Mouse (Mus musculus) large intestine, adult 2 months (tissue): ENCODE data around the gene Hbb-bt. TPM values are rescaled to one million over a fixed set of nuclear protein-coding genes. Genes with fewer than 3 reads are reported as not detected.
"Not testable (repeated sequence)": the region's sequence is repeated elsewhere in the genome, so short reads cannot be mapped to it uniquely, and the experiment has no call there.

Experiments
- DNase-seq: peaks from one replicate; pipeline ENCODE4 v3.0.0-alpha.2; 2012; ENCODE audit warnings: low read depth, low spot score
- WGBS: fragments of 180-500 bp; shearing (Covaris S2); methylation state at CpG from one replicate; pipeline ENCODE4 v1.1.7; 2018; 5-methylcytosine and 5-hydroxymethylcytosine counted together
- polyA plus RNA-seq: library from polyadenylated mRNA; depleted of rRNA; stranded (reverse); fragments of >200 nt; gene quantifications from 2 replicates; pipeline ENCODE4 v1.2.3, GENCODE M21; 2012; rRNA removed

The Hbb-bt gene
- polyA plus RNA-seq, 1 experiment = 7.5 TPM

DNA sequence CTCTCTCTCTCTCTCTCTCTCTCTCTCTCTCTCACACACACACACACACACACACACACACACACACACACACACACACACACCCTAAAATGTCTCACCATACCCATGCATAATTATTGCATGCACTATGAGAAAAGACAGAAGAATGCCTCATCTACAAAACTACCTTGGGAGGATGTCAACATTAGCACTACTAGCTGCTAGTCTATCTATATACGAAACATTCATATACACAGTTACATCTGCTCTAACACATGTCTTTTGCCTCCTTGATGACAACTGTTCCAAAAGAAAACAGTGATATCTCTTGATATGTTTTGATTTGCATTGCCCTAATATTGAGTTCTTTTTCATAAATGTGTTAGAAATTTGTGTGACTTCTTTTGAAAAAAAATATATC, 3.5 kb downstream of the Hbb-bt start:
- no peak for DNase-seq
- 81% methylated on average over 1 of the region's 1 CpGs for WGBS

DNA sequence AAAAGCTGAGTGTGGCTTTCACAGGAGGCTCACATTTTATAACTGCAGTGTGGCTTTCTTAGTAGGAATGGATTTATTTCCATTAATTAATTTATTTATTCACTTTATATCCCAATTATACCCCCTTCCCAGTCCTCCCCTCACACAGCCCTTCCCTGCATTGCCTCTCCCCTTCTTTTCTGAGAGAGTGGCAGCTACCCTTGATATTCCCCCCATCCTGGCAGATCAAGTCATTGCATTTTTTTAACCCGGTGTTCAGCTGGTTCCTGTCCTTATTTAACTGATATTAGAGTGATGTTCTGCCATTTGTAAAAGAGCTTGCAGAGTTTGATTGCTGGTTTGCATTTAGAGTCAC, 4.0 kb downstream of the Hbb-bt start:
- WGBS = 67% methylated on average over 1 of the region's 1 CpGs
- no peak for DNase-seq

DNA sequence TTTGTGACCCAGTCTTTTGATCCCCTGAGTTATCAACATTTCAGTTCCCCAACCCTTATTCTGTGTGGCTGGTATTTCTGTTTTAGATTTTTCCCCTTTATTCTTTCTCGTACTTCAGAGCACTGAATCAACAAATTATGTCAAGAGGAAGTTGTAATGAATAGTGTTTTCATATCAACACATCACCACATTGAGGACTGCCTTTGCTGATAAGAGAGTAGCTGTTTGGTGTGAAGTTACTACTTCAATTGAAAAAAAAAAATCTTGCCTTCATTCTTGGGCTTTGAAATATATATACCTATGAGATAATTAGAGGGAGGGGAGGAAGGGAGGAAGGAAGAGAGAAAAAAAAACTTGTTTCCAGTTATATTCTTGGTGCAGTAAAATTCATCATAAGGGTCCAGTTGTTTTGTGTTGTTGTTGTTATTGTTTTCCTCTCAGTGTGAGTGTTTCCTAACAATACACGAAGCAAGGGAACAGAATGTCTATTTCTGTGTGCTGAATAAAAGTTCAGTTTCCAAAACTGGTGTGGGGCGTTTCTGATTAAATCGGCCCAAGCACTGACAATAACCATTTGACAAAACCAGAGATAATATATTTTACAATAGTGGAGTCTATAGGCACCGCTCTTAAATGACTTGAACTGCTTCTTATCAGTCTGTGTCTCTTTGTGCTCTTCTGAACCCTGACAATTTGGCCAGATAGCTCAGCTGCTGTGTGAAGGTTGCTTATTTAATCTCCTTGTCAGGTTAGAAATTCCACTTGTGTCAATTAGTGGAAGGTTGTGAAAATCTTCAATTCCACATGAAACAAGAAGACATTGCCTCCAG, 4.6 kb downstream of the Hbb-bt start:
- 46% methylated on average over 5 of the region's 5 CpGs for WGBS
- DNase-seq = no peak

DNA sequence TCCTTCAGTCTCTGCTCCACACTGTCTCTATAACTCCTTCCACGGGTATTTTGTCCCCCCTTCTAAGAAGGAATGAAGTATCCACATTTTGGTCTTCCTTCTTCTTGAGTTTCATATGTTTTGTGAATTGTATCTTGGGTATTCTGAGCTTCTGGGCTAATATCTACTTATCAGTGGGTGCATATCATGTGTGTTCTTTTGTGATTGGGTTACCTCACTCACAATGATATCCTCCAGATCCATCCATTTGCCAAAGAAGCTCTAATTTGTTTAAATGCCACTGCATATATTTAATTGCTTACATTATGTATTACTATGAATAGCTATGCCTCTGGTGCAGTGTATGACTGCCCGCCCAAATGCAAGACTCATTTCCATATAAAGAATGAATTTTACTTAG, 5.7 kb downstream of the Hbb-bt start:
- WGBS = 59% methylated on average over 2 of the region's 2 CpGs

DNA sequence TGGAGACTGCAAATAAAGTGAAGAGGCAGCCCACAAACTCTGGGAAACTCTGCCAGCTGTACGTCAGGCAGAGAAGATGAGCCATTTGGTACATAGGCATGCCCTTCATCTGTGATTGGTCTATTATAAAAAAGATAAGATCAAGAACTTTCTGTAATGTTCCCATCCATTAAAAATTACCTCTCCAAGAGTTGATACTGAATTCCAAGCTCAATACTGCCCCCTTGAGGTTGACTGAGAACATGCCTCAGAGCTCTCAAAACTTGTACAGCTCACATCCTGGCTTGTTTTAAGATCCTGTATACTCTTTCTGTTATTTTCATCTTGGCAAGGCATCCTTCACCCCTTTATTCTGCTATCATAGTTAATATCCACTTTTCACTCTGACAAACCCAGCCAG, 6.9 kb downstream of the Hbb-bt start:
- DNase-seq = peak; percentile 4
- WGBS = 36% methylated on average over 1 of the region's 1 CpGs

More for the DNA sequence above, 5.7 kb downstream of the Hbb-bt start:
- not testable (repeated sequence) for DNase-seq

DNA sequence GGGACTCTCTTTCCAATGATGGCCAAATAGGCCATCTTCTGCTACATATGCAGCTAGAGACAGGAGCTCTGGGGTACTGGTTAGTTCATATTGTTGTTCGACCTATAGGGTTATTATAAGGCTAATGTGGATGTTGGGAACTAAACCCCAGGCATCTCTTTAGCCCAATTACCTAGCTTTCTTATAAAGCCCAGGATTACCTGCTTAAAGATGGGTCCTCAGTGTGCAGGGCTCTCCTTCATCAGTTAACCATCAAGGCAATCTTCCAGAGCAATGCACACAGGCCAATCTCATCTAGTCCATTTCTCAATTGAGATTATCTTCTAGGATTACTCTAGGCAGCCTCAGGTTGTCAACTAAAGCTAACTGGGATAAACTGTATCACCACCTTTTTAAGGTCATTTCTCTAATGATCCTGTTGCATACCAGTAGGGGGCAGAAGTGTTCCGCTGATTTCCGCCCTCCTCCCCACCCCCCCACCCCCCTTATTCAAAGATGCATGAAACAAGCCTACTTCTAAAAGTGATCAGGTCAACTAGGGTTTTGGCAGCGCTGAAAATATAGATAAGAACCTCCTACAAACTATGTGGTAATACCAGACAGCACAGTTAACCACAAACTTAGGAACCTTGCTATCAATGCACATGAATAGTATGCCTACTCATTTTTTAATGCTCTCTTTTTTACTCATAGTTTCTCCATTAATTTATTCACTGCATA, 21.0 kb downstream of the Hbb-bt start:
- no peak for DNase-seq
- WGBS = 19% methylated on average over 4 of the region's 4 CpGs

DNA sequence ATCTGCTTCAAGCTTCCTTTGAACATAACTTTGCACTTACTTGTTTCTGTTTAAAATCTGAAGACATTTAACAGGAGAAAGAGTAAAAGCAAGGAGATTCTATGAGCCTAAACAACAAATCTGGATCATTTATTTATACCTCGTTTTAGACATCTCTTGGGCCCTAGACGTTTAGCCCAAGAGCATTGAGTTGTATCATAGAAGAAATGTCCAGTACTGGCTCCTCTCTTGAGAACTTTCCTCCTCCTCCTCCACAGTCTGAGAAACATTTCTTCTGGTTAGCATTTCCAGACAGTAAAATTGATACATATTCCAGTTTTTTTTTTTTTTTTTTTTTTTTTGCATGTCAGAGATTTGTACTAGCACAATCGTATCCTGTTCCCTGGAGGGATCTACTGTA, 22.1 kb downstream of the Hbb-bt start, which contains the start of gene Olfr67:
TSS of gene Olfr67 (minus strand) at position 101 of the 400 bp plus-strand sequence.
- 73% methylated on average over 3 of the region's 3 CpGs for WGBS
- no peak for DNase-seq

DNA sequence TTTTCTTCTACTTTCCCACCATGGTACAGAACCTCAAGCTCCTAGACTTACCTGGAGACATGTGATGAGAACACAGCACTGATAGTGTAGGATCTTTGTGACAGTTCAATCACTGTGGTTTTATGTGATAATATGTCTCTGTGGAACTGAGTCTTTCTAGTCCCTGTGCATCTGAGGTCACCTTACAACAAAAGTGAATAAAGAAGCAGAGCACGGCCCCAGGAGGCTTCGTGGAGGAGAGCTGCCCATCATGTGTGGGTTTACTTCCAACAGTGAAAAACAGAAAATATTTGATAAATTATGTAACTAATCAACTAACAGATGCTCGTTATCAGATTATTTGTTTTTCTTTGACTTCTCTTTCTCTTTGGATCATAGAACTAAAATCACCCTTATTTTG, 34.2 kb downstream of the Hbb-bt start, which contains the start of gene Olfr68:
TSS of gene Olfr68 (minus strand) at position 101 of the 400 bp plus-strand sequence.
- DNase-seq = no peak
- 73% methylated on average over 3 of the region's 3 CpGs for WGBS

DNA sequence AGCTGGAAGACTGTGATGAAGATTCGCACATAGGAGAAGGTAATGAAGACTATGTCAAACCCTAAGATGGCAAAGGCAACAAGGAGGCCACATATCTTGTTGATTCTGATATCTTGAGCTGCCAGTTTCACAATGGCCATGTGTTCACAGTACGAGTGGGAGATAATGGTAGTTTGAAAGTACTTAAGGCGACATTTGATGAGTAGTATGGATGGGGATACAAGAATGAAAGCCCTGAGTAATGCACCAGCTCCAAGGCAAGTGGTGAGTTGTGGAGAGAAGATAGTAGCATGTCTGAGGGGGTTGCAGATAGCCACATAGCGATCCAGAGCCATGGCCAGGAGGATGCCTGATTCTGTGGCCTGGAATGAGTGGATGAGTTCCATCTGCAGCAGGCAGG, 36.1 kb downstream of the Hbb-bt start:
- not testable (repeated sequence) for DNase-seq
- WGBS = 80% methylated on average over 4 of the region's 4 CpGs

DNA sequence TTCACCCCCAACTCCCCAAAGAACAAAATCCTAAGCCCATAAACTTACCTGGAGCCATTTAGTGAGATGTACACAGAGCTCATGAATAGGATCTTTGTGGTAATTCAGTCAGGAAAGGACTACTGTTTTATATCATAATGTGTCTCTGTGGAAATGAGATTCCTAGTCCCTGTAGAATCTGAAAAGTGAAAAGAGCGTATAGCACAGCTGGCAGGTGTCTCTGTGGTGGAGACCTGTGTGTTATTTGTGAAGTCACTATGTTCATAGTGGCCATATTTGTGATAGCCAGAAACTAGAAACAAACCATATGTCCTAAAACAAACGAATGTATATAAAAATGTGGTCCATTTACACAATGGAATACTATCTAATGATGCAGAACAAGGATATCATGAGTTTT, 42.3 kb downstream of the Hbb-bt start, which contains the start of gene Olfr69:
TSS of gene Olfr69 (minus strand) at position 101 of the 400 bp plus-strand sequence.
- no peak for DNase-seq

DNA sequence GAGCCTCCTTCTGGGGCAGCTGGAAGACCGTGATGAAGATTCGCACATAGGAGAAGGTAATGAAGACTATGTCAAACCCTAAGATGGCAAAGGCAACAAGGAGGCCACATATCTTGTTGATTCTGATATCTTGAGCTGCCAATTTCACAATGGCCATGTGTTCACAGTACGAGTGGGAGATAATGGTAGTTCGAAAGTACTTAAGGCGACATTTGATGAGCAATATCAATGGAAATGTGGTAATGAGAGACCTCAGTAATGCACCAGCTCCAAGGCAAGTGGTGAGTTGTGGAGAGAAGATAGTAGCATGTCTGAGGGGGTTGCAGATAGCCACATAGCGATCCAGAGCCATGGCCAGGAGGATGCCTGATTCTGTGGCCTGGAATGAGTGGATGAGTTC, 46.1 kb downstream of the Hbb-bt start:
- WGBS = 81% methylated on average over 6 of the region's 6 CpGs
- not testable (repeated sequence) for DNase-seq

More for the DNA sequence above, 42.3 kb downstream of the Hbb-bt start, which contains the start of gene Olfr69:
- WGBS = 55% methylated on average over 2 of the region's 2 CpGs

Other genes with a start within 250 kb of the Hbb-bt start
- gene Olfr616, start 244.9 kb downstream of the Hbb-bt start, polyA plus RNA-seq = not detected in 2 replicates
- gene Olfr617, start 240.9 kb downstream of the Hbb-bt start, polyA plus RNA-seq = not detected in 2 replicates
- not detected in 2 replicates for gene Olfr618, start 223.9 kb downstream of the Hbb-bt start, polyA plus RNA-seq
- not detected in 2 replicates for gene Olfr619, start 213.4 kb downstream of the Hbb-bt start, polyA plus RNA-seq
- gene Olfr620, start 201.5 kb downstream of the Hbb-bt start, polyA plus RNA-seq = not detected in 2 replicates
- gene Olfr622, start 171.3 kb downstream of the Hbb-bt start, polyA plus RNA-seq = not detected in 2 replicates
- gene Olfr623, start 150.3 kb downstream of the Hbb-bt start, polyA plus RNA-seq = not detected in 2 replicates
- not detected in 2 replicates for gene Olfr624, start 142.8 kb downstream of the Hbb-bt start, polyA plus RNA-seq
- not detected in 2 replicates for gene Olfr625-ps1, start 131.3 kb downstream of the Hbb-bt start, polyA plus RNA-seq
- gene Olfr243, start 99.3 kb downstream of the Hbb-bt start, polyA plus RNA-seq = not detected in 2 replicates
- not detected in 2 replicates for gene Olfr628, start 83.6 kb downstream of the Hbb-bt start, polyA plus RNA-seq
- gene Olfr629, start 69.1 kb downstream of the Hbb-bt start, polyA plus RNA-seq = not detected in 2 replicates
- gene Olfr630, start 56.7 kb downstream of the Hbb-bt start, polyA plus RNA-seq = not detected in 2 replicates
- not detected in 2 replicates for gene Olfr69, start 42.4 kb downstream of the Hbb-bt start, polyA plus RNA-seq
- not detected in 2 replicates for gene Olfr68, start 34.3 kb downstream of the Hbb-bt start, polyA plus RNA-seq
- gene Olfr67, start 22.2 kb downstream of the Hbb-bt start, polyA plus RNA-seq = not detected in 2 replicates
- gene Hbb-bs, start 14.1 kb upstream of the Hbb-bt start, polyA plus RNA-seq = 97.3 and 114 TPM in 2 replicates
- gene Hbb-bh2, start 26.5 kb upstream of the Hbb-bt start, polyA plus RNA-seq = not detected in 2 replicates
- gene Hbb-bh1, start 29.2 kb upstream of the Hbb-bt start, polyA plus RNA-seq = not detected in 2 replicates
- gene Hbb-y, start 39.2 kb upstream of the Hbb-bt start, polyA plus RNA-seq = not detected in 2 replicates
- not detected in 2 replicates for gene Olfr66, start 72.3 kb upstream of the Hbb-bt start, polyA plus RNA-seq
- not detected in 2 replicates for gene Olfr64, start 80.5 kb upstream of the Hbb-bt start, polyA plus RNA-seq
- not detected in 2 replicates for gene Olfr65, start 89.5 kb upstream of the Hbb-bt start, polyA plus RNA-seq
- not detected in 2 replicates for gene Olfr631, start 114.8 kb upstream of the Hbb-bt start, polyA plus RNA-seq
- not detected in 2 replicates for gene Olfr632, start 120.4 kb upstream of the Hbb-bt start, polyA plus RNA-seq
- not detected in 2 replicates for gene Olfr633, start 130.4 kb upstream of the Hbb-bt start, polyA plus RNA-seq
- gene Olfr635, start 157.2 kb upstream of the Hbb-bt start, polyA plus RNA-seq = not detected in 2 replicates
- not detected in 2 replicates for gene Olfr638, start 184.8 kb upstream of the Hbb-bt start, polyA plus RNA-seq
- not detected in 2 replicates for gene Olfr639, start 203.3 kb upstream of the Hbb-bt start, polyA plus RNA-seq
- gene Olfr640, start 211.6 kb upstream of the Hbb-bt start, polyA plus RNA-seq = not detected in 2 replicates
- not detected in 2 replicates for gene Olfr641, start 221.4 kb upstream of the Hbb-bt start, polyA plus RNA-seq
- not detected in 2 replicates for gene Olfr642, start 238.7 kb upstream of the Hbb-bt start, polyA plus RNA-seq
- gene 4930516K23Rik, start 247.4 kb upstream of the Hbb-bt start, polyA plus RNA-seq = not detected in 2 replicates